Mouse (Mus musculus): ENCODE measurements around the gene Hells. TPM values are rescaled to one million over a fixed set of nuclear protein-coding genes. Genes with fewer than 3 reads are reported as not detected.
A peak's percentile ranks its signal among the peaks of the same experiment; 100 is the strongest.

Hells gene
- polyA plus RNA-seq (2016; fragmentation: Nextera tagmentation; extraction: Ambion mirVana): 92.5 and 92.9 TPM in 2 replicates

GRCm38 (mm10) chr19:38930788-38931565, at the start of gene Hells:
Hells (plus strand) TSS chr19:38930915.
- no peaks in the 10 kb centered on the region for H3K27me3 ChIP-seq (replicated peaks; ENCODE audit: low read depth, poor library complexity, severe bottlenecking)
- peak; percentile 92 for DNase-seq (ENCODE audit: low spot score)
- under 1% methylated on average over 73 of the region's 76 CpGs for WGBS

DNA sequence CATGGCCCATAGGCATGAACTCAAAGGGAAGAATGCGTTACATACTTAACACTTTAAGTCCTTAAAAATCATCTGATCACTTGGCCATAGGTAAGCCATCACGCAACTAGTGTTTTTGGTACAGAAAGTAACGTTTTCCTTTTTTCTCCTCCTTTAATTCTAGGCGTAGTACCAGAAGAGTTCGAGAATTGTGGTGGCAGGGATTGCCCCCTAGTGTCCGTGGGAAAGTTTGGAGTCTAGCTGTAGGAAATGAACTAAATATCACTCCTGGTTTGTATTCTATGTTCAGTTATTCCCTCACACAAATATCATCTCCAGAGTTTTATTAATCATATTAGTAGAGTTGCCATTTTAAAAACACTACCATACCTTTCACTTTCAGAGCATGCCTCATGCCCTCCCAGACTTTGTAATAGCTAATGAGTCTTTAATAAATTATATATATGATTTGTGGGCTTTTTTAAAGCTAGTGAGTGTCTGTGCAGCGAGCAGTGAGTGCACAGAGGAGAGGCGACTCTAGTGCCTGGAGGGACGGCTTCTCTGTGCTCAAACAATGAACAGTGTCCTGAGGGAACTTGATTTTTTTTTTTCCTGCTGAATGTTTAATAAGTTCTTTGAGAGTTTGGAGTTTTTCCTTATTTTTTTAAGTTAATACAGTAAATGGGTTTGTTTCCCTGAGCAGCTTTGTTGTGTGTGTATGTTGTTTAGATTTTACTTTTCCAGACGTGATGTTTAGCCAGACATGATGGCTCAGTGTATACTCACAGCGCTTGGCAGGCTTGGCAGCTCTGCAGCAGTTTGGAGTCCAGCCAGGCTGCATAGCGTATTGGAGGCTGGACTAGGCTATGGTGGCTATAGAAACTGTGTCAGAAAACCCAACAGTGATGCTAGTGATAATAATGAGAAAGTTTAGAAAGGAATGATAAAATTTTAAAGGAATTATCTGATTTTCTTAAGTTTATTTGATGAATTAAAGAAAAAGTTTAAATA, 29.3 kb upstream of the Hells start:
- no peak for DNase-seq (ENCODE audit: low spot score)
- no peaks in the 10 kb centered on the region for H3K9me3 ChIP-seq
- 0 out of 2 replicates have a peak, but pooled peaks cover 10% of the 10 kb centered on the region for H3K36me3 ChIP-seq (replicated peaks)
- no peak overlapping the region for H3K27ac ChIP-seq (replicated peaks)
- H3K27me3 ChIP-seq (replicated peaks; ENCODE audit: low read depth, poor library complexity, severe bottlenecking): no peaks in the 10 kb centered on the region
- H3K4me3 ChIP-seq: no peak overlapping the region
- 82% methylated on average over 12 of the region's 12 CpGs for WGBS
- H3K4me1 ChIP-seq: no peaks in the 10 kb centered on the region

More at GRCm38 (mm10) chr19:38930788-38931565, at the start of gene Hells:
- H3K4me3 ChIP-seq: peak within 1 kb of the TSS; percentile 91
- H3K27ac ChIP-seq (replicated peaks): peak within 1 kb of the TSS; percentile 98
- no peaks in the 10 kb centered on the region for H3K9me3 ChIP-seq
- H3K36me3 ChIP-seq (replicated peaks): peaks cover 37% of the 10 kb centered on the region
- H3K4me1 ChIP-seq: peaks cover 17% of the 10 kb centered on the region

- Histone ChIP-seq H3K36me3 (replicated peaks) (0 out of 2 replicates have a peak, but pooled peaks cover 10% of the 10 kb centered on the region), H3K9me3 (no peaks in the 10 kb centered on the region), H3K4me3 (no peak overlapping the region), H3K27ac (replicated peaks) (no peak overlapping the region), H3K4me1 (no peaks in the 10 kb centered on the region), H3K27me3 (replicated peaks; ENCODE audit: low read depth, poor library complexity, severe bottlenecking) (no peaks in the 10 kb centered on the region)
- WGBS: 93% methylated on average over 5 of the region's 5 CpGs
- no peak for DNase-seq (ENCODE audit: low spot score)
Observed at GRCm38 (mm10) chr19:38902501-38902900, 28.2 kb upstream of the Hells start.

DNA sequence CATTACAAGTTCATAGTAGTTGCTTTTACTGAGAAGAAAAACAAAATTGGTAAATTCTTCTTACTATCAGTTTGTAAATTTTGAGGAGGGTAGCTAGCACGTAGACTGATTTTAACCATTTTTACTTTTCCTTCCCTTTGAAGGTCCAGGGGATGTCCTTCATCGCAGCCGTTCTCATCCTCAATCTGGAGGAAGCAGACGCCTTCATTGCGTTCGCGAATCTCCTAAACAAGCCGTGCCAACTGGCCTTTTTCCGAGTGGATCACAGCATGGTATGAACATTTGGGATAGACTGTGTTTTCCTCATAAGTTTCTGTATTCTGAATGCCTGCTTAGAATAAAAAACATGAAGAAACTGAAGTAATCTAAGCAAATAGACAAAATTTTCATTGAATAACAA, 16.9 kb upstream of the Hells start:
- no peak overlapping the region for H3K4me3 ChIP-seq
- H3K27ac ChIP-seq (replicated peaks): no peak overlapping the region
- H3K9me3 ChIP-seq: no peaks in the 10 kb centered on the region
- 96% methylated on average over 9 of the region's 9 CpGs for WGBS
- H3K4me1 ChIP-seq: no peaks in the 10 kb centered on the region
- H3K36me3 ChIP-seq (replicated peaks): peaks cover 16% of the 10 kb centered on the region
- no peak for DNase-seq (ENCODE audit: low spot score)
- no peaks in the 10 kb centered on the region for H3K27me3 ChIP-seq (replicated peaks; ENCODE audit: low read depth, poor library complexity, severe bottlenecking)

GRCm38 (mm10) chr19:38914926-38915325, 15.8 kb upstream of the Hells start:
- H3K27me3 ChIP-seq (replicated peaks; ENCODE audit: low read depth, poor library complexity, severe bottlenecking): no peaks in the 10 kb centered on the region
- DNase-seq (ENCODE audit: low spot score): no peak
- 92% methylated on average over 15 of the region's 15 CpGs for WGBS
- no peak overlapping the region for H3K4me3 ChIP-seq
- H3K4me1 ChIP-seq: no peaks in the 10 kb centered on the region
- H3K36me3 ChIP-seq (replicated peaks): peaks cover 19% of the 10 kb centered on the region
- H3K9me3 ChIP-seq: no peaks in the 10 kb centered on the region
- H3K27ac ChIP-seq (replicated peaks): no peak overlapping the region

GRCm38 (mm10) chr19:38915677-38916076, 15.0 kb upstream of the Hells start:
- no peaks in the 10 kb centered on the region for H3K4me1 ChIP-seq
- WGBS: 36% methylated on average over 3 of the region's 3 CpGs
- H3K9me3 ChIP-seq: no peaks in the 10 kb centered on the region
- H3K27ac ChIP-seq (replicated peaks): no peak overlapping the region
- DNase-seq (ENCODE audit: low spot score): peak; percentile 47
- H3K36me3 ChIP-seq (replicated peaks): peaks cover 22% of the 10 kb centered on the region
- no peak overlapping the region for H3K4me3 ChIP-seq
- no peaks in the 10 kb centered on the region for H3K27me3 ChIP-seq (replicated peaks; ENCODE audit: low read depth, poor library complexity, severe bottlenecking)

GRCm38 (mm10) chr19:38928481-38929158, 2.1 kb upstream of the Hells start:
- DNase-seq (ENCODE audit: low spot score): no peak
- H3K4me3 ChIP-seq: no peak overlapping the region
- 91% methylated on average over 11 of the region's 11 CpGs for WGBS
- peaks cover 14% of the 10 kb centered on the region for H3K36me3 ChIP-seq (replicated peaks)
- no peaks in the 10 kb centered on the region for H3K9me3 ChIP-seq
- peaks cover 17% of the 10 kb centered on the region for H3K4me1 ChIP-seq
- H3K27ac ChIP-seq (replicated peaks): no peak overlapping the region
- H3K27me3 ChIP-seq (replicated peaks; ENCODE audit: low read depth, poor library complexity, severe bottlenecking): no peaks in the 10 kb centered on the region

DNA sequence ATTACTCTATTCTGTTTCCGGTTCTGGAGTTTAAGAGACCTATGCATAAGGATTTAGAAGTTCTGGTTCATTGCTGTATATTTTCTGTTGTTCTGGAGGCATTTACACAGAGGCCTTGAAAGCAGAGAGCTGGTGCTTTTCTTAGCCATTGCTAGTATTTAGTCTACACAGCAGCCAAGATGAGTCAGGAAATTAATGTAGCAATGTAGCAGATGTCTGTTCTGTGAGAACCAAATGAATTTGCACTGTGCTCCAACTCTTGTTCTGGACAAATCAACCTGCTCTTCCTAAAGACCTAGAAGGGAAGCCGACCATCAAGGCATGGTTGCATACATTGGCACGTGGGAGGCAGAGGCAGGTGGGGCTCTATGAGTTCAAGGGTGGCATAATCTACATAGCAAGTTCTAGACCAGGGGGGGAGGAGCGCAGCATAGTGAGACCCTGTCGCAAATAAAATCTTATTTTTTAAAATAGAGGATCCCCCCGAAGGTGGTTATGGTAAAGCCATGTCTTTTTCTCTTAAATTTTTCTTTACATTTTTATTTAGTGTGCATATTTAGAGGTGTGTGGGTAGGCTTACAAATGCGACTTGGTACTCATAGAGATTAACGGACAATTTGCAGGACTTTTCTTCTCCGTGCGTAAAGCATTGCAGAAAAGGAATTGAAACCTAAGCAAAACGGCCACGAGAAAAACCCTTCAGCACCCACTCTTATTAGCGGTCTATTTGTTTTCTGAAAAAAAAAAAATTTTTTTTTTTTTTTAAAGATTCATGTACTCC, 1.1 kb upstream of the Hells start:
- Histone ChIP-seq H3K36me3 (replicated peaks) (peaks cover 24% of the 10 kb centered on the region), H3K4me3 (peak overlapping the region; percentile 91), H3K4me1 (peaks cover 17% of the 10 kb centered on the region), H3K27ac (replicated peaks) (no peak overlapping the region), H3K9me3 (no peaks in the 10 kb centered on the region), H3K27me3 (replicated peaks; ENCODE audit: low read depth, poor library complexity, severe bottlenecking) (no peaks in the 10 kb centered on the region)
- WGBS: 78% methylated on average over 13 of the region's 13 CpGs
- DNase-seq (ENCODE audit: low spot score): no peak

DNA sequence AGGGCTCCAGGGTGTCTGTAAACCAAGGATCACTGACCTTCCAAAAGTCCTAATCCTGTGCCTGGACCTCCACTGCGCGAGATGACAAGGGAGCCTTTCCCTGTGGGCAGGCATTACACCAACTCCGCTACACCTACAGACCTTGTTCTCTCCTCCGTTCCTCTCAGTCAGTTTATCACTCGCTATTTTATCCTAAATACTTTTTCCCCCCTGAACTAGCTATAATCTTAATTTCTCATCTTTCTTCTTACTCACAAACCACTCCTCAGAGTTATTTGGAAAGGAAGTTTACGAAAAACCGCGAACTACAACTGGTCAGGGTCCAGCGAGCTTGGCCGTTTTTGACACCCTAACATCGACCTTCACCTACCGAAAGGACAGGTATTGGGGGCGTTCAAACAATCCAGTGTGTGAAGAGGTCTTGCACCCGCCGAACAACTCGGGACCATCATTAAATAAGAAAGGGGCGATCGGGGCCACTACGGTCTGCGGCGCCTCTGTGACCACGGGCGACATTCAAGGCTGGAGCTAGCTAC, 395 bp upstream of the Hells start:
- 2% methylated on average over 23 of the region's 23 CpGs for WGBS
- Histone ChIP-seq H3K27me3 (replicated peaks; ENCODE audit: low read depth, poor library complexity, severe bottlenecking) (no peaks in the 10 kb centered on the region), H3K9me3 (no peaks in the 10 kb centered on the region), H3K4me1 (peaks cover 17% of the 10 kb centered on the region), H3K4me3 (peak overlapping the region; percentile 91), H3K27ac (replicated peaks) (peak overlapping the region; percentile 98), H3K36me3 (replicated peaks) (peaks cover 31% of the 10 kb centered on the region)
- DNase-seq (ENCODE audit: low spot score): peak; percentile 15

DNA sequence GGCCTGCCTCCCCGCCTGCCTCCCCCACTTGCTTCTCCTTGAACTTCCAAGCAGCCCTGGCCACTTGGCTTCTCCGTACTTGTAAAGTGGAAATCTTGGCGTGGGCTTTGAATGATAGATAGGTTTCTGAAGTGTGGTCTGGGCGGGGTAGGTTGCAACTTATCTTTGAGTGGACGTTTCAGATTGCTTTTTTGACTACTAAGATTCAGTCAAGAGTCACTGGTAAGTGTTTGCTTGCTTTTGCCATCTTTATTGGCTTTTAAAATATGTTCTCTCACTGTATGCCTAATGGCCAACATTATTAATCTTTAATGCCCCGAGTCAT, 813 bp downstream of the Hells start:
- H3K4me1 ChIP-seq: peaks cover 17% of the 10 kb centered on the region
- peaks cover 43% of the 10 kb centered on the region for H3K36me3 ChIP-seq (replicated peaks)
- WGBS: 3% methylated on average over 6 of the region's 6 CpGs
- peak overlapping the region; percentile 91 for H3K4me3 ChIP-seq
- no peaks in the 10 kb centered on the region for H3K9me3 ChIP-seq
- no peaks in the 10 kb centered on the region for H3K27me3 ChIP-seq (replicated peaks; ENCODE audit: low read depth, poor library complexity, severe bottlenecking)
- peak overlapping the region; percentile 98 for H3K27ac ChIP-seq (replicated peaks)
- DNase-seq (ENCODE audit: low spot score): no peak

DNA sequence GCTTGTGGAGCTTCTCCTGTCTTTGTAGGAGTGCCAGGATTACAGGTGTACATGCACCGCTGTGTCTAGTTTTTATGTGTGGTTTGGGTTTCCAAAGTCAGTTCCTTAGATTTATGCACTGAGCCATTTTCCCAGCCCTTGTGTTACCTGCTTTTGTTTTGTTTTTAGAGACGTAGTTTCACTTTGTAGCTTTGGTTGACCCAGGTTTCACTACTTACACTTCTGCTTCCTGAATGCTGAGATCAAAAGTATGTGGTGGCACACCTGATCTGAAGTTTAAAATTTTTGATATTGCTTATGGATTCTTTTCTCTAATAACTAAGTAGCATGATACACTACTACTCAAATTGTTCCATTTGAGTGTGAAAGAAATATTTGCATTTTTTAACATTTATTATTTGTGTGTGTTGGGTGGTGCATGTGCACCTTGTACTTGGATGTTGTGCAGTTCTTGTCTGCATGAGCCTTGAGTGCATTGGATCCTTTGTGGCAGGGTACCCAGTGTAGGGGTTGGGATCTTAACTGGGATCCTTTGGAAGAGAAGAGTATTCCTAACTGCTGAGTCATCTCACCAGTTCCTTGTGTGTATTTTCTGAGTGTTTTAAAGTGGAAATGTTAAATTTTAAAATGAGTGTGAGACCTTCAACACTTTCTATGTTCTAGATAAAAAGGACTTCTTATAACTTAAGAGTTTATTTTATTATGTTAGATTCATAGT, 14.0 kb downstream of the Hells start:
- H3K27ac ChIP-seq (replicated peaks): no peak overlapping the region
- no peaks in the 10 kb centered on the region for H3K4me1 ChIP-seq
- no peak for DNase-seq (ENCODE audit: low spot score)
- H3K36me3 ChIP-seq (replicated peaks): peaks cover 92% of the 10 kb centered on the region
- no peaks in the 10 kb centered on the region for H3K27me3 ChIP-seq (replicated peaks; ENCODE audit: low read depth, poor library complexity, severe bottlenecking)
- no peak overlapping the region for H3K4me3 ChIP-seq
- 86% methylated on average over 2 of the region's 2 CpGs for WGBS
- H3K9me3 ChIP-seq: no peaks in the 10 kb centered on the region
